Mouse (Mus musculus): ENCODE measurements at regions not wholly inside any gene's neighbourhood (a gene's known extent, or its start where the extent isn't known, plus 50 kb on each side); places are given as distances from the start of the nearest gene placed in this dataset.
A peak's percentile ranks its signal among the peaks of the same experiment; 100 is the strongest.

DNA sequence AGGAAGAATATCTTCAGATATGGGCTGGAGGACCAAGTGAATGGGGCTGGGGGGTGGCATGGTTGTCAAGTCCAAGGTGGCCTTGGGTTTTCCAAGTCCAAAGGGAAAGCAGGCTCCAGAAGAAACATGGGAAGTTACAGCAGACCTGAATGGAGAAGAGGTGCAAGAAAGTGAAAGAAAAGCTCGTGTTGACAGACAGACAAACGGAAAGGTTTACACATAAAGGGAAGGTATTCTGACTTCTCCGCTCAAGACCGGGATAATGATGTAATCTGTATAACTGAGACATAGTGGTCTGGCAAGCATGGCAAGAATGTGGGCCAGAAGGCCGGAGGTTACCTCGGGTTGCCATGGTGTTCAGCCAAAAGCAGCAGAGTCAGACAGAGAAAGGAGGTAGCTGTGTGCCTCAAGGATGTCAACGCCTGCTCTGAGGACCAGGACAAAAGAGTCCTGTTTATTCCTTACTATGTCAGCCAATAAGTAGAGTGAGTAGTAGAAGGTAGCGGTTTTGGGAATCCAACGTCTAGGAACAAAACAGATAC, 50.8 kb upstream of the Elk3 start:
- DNase-seq (ENCODE audit: low spot score) = no peak

GRCm38 (mm10) chr10:93364108-93364793, 53.3 kb upstream of the Elk3 start:
- no peak for DNase-seq (ENCODE audit: low spot score)

DNA sequence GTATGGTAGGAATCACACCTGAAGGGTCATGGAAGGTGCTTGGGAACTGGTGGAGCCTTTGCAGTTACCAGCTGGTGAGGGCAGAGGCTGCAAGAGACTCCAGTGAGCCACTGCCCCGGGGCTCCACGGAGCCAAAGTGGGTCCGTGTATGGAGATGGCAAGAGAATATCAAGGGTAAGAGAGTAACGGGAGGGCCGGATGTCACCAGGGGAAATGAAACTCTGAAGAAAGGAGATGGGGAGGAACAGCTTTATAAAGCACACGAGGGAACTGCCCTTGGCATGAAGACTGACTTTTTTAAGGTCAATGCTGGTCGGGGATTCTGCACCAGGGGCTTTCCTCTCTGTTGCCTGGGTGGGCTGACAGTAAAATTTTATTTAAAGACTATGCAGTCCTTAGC, 53.9 kb upstream of the Elk3 start:
- DNase-seq (ENCODE audit: low spot score) = no peak

DNA sequence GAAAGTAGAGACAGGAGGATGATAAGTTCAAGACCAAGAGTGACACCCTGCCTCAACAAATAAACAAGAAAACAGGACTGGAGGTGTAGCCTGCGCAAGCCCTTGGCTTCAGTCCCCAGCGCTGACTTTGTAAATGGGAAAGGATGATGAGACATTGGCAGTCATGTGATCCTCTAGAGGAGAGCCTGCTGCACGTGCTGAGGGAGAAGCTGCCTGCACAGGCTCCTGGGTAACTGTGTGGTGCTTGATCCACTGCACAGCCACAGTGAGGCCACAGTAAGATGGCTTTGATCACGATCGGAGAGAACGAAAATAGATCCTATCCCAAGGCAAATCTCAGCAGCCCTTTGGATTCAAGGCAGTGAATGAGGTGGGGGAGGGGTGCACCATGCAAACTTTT, 54.4 kb upstream of the Elk3 start:
- no peak for DNase-seq (ENCODE audit: low spot score)

DNA sequence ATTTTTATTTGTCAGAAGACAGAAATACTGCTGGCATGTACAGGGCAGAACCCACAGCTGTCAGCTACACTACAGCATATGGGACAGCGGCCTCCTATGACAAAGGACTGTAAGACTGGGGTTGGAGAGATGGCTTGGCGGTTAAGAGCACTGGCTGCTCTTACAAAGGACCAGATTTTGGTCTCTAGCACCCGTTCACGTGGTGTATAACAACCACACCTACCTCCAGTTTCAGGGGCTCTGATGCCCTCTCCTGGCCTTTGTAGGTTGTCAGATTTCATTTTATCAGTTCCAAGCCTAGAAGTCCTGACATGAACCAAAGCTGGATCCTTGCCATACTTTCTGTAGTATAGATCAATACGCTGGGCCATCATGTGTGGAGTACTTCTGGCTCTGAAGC, 54.9 kb upstream of the Elk3 start:
- DNase-seq (ENCODE audit: low spot score) = peak; percentile 4

DNA sequence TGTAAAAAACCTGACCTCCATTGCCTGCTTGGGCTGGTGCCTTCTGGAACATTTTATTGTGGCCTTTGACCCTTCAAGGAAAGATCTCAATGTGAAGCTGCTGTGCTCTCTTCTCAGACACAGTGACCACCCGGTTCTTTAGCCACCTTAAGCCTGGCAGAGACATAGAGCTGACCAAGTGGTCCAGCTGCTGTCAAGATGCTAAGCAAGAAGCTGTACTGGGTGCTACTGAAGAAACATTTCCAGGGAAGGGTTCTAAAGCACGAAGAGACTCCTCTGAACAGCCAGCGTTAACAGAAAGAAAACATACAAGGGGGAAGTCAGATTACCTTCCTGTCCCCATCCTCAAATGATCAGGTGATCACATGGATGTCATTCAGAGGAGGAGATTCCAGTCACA, 58.8 kb upstream of the Elk3 start:
- DNase-seq (ENCODE audit: low spot score) = no peak

DNA sequence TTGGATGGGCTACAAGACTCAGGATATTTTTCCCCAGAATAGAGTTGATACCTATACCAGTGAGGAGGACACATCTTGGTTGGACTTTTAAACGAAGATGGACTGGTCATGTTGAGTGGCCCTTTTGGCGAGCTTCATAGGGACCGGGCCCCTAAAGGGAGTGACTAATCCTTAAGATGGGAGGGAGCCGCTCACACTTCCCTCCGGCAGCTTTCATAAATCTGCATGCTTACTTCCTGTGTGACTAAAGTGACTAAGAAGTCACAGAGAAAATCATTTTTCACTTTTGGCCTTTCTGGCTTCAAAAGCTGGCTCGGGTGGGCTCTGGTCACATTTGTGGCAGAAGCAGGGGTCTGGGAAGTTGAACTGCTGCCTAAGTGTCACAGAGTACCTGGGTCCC, 59.4 kb upstream of the Elk3 start:
- no peak for DNase-seq (ENCODE audit: low spot score)

GRCm38 (mm10) chr10:93372281-93372680, 61.3 kb upstream of the Elk3 start:
- no peak for DNase-seq (ENCODE audit: low spot score)

- DNase-seq (ENCODE audit: low spot score) = no peak
These were observed 62.3 kb upstream of the Elk3 start for GRCm38 (mm10) chr10:93373265-93373664.

- no peak for DNase-seq (ENCODE audit: low spot score)
These were observed 63.2 kb upstream of the Elk3 start for GRCm38 (mm10) chr10:93373954-93374689.

DNA sequence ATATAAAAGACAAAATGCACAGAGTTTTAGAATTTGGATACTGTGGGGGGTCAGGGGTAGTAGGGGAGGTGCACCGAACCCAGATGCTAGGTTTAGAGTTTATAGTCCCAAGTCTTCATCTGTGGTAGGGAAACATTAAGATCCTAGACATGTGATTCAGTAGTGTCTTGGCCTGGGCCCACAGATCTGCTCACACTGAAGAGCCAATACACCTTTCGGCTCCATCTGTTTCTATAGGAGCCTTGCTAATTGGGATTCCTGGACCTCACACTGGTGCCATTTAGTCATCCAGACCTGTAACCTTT, 63.7 kb upstream of the Elk3 start:
- no peak for DNase-seq (ENCODE audit: low spot score)

- no peak for DNase-seq (ENCODE audit: low spot score)
These were observed 64.2 kb upstream of the Elk3 start for GRCm38 (mm10) chr10:93375007-93375711.

DNA sequence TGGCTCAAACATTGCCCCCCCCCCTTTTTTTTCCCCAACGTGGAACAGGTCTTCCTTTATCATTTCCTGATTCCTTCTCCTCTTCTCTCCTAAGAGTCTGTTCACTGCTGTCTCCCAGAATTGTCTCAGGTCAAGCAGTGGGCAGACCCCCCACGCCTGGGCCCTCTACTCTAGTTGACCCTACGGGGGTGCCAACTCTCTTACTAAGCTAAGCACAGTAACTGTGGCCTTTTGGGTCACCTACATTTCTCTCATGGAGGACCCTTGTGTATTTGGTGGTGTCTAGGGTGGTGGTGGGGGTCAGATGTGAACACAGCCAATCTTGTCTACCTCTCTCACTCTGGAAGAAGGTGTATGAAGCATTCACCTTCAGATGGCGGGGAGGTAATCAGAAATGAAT, 64.8 kb upstream of the Elk3 start:
- no peak for DNase-seq (ENCODE audit: low spot score)

DNA sequence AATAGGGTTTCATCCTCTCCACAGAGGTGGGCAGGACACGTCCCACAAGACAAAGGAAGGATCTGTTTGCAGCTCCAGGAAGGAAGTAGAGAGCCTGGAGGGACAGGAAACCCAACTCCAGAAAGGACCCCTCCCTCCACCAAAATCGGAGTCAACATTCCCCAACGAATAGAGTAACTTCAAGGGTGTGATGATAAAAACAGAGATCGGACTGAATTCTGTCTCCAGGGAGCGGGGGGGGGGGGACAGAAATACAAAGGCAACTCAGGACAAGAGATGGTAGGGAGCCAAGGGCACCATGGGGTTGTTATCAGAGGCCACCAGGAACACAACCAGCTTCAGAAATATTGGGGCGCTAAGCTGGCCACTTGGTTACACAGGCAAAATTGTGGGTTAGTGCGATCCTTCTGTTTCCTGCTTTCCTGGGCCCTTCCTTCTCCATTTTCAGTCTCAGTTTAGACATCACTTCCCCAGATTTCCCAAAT, 65.6 kb upstream of the Elk3 start:
- no peak for DNase-seq (ENCODE audit: low spot score)

GRCm38 (mm10) chr10:93389276-93389675, 63.9 kb upstream of the Lta4h start:
- no peak for DNase-seq (ENCODE audit: low spot score)

GRCm38 (mm10) chr10:93391296-93391695, 61.9 kb upstream of the Lta4h start:
- no peak for DNase-seq (ENCODE audit: low spot score)

- DNase-seq (ENCODE audit: low spot score) = no peak
These were observed 59.3 kb upstream of the Lta4h start for GRCm38 (mm10) chr10:93393902-93394301.

GRCm38 (mm10) chr10:93397711-93398110, 55.5 kb upstream of the Lta4h start:
- peak; percentile 59 for DNase-seq (ENCODE audit: low spot score)

DNA sequence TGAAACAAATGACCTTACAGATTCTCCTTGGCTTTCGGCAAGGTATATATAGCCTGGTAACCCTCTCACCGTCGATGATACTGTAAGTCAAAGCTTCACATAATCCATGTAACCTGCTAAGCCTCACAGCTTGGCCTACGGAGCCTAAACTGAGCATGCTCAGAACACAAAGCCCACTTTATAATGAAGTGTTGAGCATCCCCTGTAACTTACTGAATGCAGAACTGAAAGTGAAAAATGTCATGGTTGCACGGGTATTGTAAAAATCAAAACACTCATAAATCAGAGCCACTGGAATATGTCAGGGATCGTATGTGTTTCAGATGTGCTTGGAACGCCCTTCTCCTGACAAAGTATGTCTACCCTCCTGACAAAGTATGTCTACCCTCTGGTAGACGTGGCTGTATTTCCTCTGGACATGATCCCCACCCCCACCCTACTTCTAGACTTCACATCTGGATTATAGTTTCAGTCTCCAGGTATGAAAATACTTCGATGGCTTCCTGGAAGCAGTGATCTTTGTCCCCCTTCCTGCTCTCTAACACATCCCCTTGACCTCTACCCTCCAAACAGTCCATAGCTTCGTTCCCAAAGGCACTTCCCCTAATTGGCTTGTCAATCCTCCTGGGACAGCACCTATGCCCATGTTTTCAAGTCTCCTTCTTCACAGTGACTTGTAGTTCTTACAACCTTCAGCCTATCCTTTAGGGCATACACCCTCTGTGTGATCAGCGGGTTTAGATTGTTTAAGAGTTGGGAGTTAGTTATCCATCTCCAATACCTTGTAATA, 54.5 kb upstream of the Lta4h start:
- no peak for DNase-seq (ENCODE audit: low spot score)

GRCm38 (mm10) chr10:93402689-93403509, 50.3 kb upstream of the Lta4h start:
- DNase-seq (ENCODE audit: low spot score) = no peak
